Mouse (Mus musculus) neural tube, embryonic 12.5 days (tissue): Measurements from ENCODE around the gene Trim30a. TPM values are rescaled to one million over a fixed set of nuclear protein-coding genes. Genes with fewer than 3 reads are reported as not detected.
"Not testable (repeated sequence)": the region's sequence is repeated elsewhere in the genome, so short reads cannot be mapped to it uniquely, and the experiment has no call there.

ENCODE experiments used
- ATAC-seq: fragments of 200-750 bp; cut with Nextera tagmentation; 2 replicates; pipeline ENCODE4 v1.8.0; 2017; ENCODE audit warnings: low read depth, mild to moderate bottlenecking, moderate TSS enrichment, moderate library complexity; ENCODE audit not compliant: low FRiP score
- H3K27ac ChIP-seq: fragments of 300-500 bp; sonication (generic); 2 replicates; pipeline ENCODE4 v1.5.1; 2016
- H3K27me3 ChIP-seq: fragments of 300-500 bp; sonication (generic); replicated peaks from 2 replicates; pipeline ENCODE4 v1.6.1; 2016; ENCODE audit warnings: mild to moderate bottlenecking
- H3K36me3 ChIP-seq: fragments of 300-500 bp; sonication (generic); 2 replicates; pipeline ENCODE4 v1.6.1; 2016; ENCODE audit warnings: mild to moderate bottlenecking
- H3K4me1 ChIP-seq: fragments of 300-500 bp; sonication (generic); 2 replicates; pipeline ENCODE4 v1.6.1; 2016
- H3K4me2 ChIP-seq: fragments of 300-500 bp; sonication (generic); replicated peaks from 2 replicates; pipeline ENCODE4 v1.6.1; 2016; ENCODE audit warnings: mild to moderate bottlenecking
- H3K4me3 ChIP-seq: fragments of 300-500 bp; sonication (generic); 2 replicates; pipeline ENCODE4 v1.5.1; 2016
- H3K9ac ChIP-seq: fragments of 300-500 bp; sonication (generic); 2 replicates; pipeline ENCODE4 v1.6.1; 2016; ENCODE audit warnings: mild to moderate bottlenecking
- H3K9me3 ChIP-seq: fragments of 300-500 bp; sonication (generic); 2 replicates; pipeline ENCODE4 v1.6.1; 2016; ENCODE audit warnings: mild to moderate bottlenecking
- WGBS: fragments of 180-500 bp; shearing (Covaris S2); methylation state at CpG from one replicate; pipeline ENCODE4 v1.1.7; 2016; 5-methylcytosine and 5-hydroxymethylcytosine counted together
- polyA plus RNA-seq: library from polyadenylated mRNA; unstranded; fragments of >200 nt; fragmentation: Nextera tagmentation; extraction: Ambion mirVana; gene quantifications from 2 replicates; pipeline ENCODE4 v1.2.1, GENCODE M21; 2016

Gene Trim30a
- 0.77 and 0.89 TPM in 2 replicates for polyA plus RNA-seq

- H3K36me3 ChIP-seq, result no peaks in the 10 kb centered on the region
- H3K4me3 ChIP-seq, result no peak within 1 kb of the TSS
- no peak within 1 kb of the TSS for H3K4me2 ChIP-seq
- ATAC-seq, result no peak
- H3K9ac ChIP-seq, result no peak within 1 kb of the TSS
- H3K27ac ChIP-seq, result no peak within 1 kb of the TSS
- no peaks in the 10 kb centered on the region for H3K4me1 ChIP-seq
- H3K9me3 ChIP-seq, result no peaks in the 10 kb centered on the region
- 71% methylated on average over 3 of the region's 3 CpGs for WGBS
- no peaks in the 10 kb centered on the region for H3K27me3 ChIP-seq
Observed at GRCm38 (mm10) chr7:104465065-104465744, at the start of gene Trim30a. Gene Trim30a (minus strand): TSS chr7:104465193.

DNA sequence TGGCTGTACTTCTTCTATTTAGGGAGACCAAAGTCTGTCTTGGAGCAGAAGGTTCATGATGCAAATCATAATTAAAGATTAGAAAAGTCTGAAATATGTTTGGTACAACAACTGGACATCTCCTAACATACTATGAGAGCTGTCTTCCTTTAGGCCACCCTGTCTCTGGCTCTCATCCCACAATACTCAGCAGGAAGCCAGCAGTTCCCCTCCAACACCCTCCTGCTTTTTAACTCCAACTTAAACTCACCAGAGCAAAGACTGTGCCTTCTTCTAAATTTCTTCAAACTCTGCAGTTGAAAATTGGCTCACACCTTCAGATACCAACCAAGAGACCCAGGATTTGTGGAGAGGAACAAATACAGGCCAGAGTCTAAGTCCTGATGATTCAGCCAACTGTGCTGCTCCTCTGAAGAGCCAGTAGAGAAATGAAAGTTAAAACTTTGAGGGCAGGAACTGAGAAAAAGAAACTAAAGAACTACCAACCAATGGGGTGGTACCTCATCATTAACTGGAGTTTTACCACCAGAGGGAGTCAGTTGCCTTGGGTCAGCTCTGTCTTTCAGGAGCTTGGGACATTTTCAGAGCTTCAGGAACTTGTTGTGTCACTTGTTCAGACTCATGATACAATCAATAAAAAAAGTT lies 42.5 kb upstream of the Trim30a start, which contains the start of gene Trim30d:
TSS of gene Trim30d (minus strand) at position 429 of the 645 bp plus-strand sequence.
- not testable (repeated sequence) for H3K9ac ChIP-seq, H3K27ac ChIP-seq, H3K27me3 ChIP-seq, H3K36me3 ChIP-seq, H3K4me1 ChIP-seq, H3K9me3 ChIP-seq, ATAC-seq, H3K4me2 ChIP-seq, H3K4me3 ChIP-seq

DNA sequence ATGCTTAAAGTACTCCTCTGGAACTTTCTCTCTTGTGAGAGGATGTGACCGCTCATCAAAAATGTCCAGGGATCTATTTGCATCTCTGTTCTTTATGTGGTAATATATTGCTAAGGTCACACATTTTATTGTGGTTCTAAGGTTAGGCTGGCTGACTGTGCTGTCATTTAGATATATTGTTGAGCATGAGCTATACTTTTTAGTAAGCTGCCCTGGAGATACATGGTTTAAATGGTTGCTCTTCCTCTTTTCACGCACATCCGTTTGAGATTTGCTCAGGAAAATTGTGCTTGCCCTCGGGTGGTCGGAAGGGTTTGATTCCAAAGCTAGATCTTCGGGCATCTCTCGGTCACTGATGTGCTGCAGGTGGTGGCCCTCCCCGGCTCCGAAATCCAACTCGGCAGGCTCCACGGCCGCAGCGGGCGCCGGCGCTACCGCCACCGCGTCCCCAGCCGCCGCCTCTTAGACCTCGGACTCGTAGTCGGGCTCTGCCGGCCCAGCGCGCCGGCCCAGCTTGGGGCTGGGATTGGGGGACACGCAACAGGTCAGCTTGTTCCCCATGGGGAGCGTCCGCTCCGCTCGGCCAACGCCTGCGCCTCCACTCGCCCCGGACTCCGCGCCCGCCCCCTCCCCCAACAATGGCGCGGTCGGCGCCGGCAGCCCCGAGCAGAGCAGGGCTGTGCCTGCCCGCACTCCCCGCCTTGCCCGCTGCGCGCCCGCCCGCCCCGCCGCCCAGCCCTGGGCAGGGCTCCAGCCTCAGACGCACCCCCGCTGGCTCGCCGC lies 36.8 kb upstream of the Trim30a start:
- Histone ChIP-seq H3K9me3 (no peaks in the 10 kb centered on the region), H3K4me3 (peak overlapping the region; percentile 48), H3K27ac (no peak overlapping the region), H3K4me1 (no peaks in the 10 kb centered on the region), H3K36me3 (no peaks in the 10 kb centered on the region), H3K4me2 (peak overlapping the region; percentile 68), H3K9ac (peak overlapping the region; percentile 45; the same call in 1 of the 2 replicates), H3K27me3 (peaks cover 5% of the 10 kb centered on the region)
- ATAC-seq, result peak; percentile 99
- WGBS, result 2% methylated on average over 59 of the region's 59 CpGs

GRCm38 (mm10) chr7:104501186-104501585 lies 36.2 kb upstream of the Trim30a start:
- not testable (repeated sequence) for H3K4me3 ChIP-seq, ATAC-seq, H3K9ac ChIP-seq, H3K36me3 ChIP-seq, H3K27me3 ChIP-seq, H3K27ac ChIP-seq, H3K4me2 ChIP-seq, H3K4me1 ChIP-seq, H3K9me3 ChIP-seq
- WGBS, result 73% methylated on average over 6 of the region's 6 CpGs

DNA sequence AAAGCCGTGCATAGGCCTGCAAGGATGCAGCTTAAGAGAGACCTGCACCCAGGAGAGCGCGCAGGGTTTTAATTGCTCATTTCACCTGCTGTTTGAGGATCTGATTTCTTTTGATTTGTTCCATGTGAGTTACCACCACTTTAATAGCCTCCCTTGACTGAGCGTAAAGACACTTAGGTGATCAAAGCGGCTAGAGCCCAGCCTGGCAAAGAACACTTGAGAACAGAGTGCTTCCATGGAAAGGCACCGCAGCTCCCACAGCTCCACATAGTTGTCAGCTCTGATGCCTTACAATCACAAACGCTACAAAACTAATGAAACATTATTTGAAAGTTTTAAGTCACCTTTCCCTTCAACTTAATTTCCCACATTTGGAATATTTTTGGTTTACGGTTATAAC lies 34.5 kb upstream of the Trim30a start:
- H3K9me3 ChIP-seq, H3K4me1 ChIP-seq, H3K9ac ChIP-seq, H3K27me3 ChIP-seq, ATAC-seq, H3K36me3 ChIP-seq, H3K4me3 ChIP-seq, H3K27ac ChIP-seq, H3K4me2 ChIP-seq: not testable (repeated sequence)
- WGBS, result 54% methylated on average over 7 of the region's 8 CpGs

DNA sequence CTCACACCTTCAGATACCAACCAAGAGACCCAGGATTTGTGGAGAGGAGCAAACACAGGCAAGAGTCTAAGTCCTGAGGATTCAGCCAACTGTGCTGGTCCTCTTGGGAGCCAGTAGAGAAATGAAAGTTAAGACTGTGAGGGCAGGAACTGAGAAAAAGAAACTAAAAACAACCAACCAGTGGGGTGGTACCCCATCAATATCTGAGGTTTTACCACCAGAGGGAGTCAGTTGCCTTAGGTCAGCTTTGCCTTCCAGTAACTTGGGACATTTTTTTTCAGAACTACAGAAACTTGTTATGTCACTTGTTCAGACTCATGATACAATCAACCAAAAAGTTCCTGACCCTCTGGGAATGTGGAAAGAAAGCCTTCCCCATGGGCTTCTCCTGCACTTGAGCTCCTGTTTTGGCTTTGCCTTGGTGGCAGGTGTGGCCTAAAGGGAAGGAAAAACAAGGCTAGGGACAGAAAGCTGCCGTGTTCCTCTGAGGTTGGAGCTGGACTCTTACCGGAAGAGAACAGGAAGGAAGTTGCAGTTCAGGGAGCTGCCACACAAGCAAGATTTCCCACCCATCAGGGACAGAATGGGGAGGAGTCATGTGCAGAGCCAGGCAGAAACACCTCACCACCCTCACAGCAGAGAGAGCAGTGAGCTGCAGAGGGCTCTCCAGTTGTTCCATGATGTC lies 18.9 kb downstream of the Trim30a start:
- Histone ChIP-seq H3K4me3 (no peak overlapping the region), H3K9ac (no peak overlapping the region), H3K9me3 (no peaks in the 10 kb centered on the region), H3K27me3 (no peaks in the 10 kb centered on the region), H3K4me1 (no peaks in the 10 kb centered on the region), H3K4me2 (no peak overlapping the region), H3K27ac (no peak overlapping the region), H3K36me3 (no peaks in the 10 kb centered on the region)
- WGBS, result 68% methylated on average over 2 of the region's 2 CpGs
- no peak for ATAC-seq

- H3K27me3 ChIP-seq, result no peaks in the 10 kb centered on the region
- H3K36me3 ChIP-seq, result no peaks in the 10 kb centered on the region
- ATAC-seq, result no peak
- H3K4me3 ChIP-seq, result no peak overlapping the region
- no peaks in the 10 kb centered on the region for H3K9me3 ChIP-seq
- no peak overlapping the region for H3K27ac ChIP-seq
- no peak overlapping the region for H3K4me2 ChIP-seq
- H3K9ac ChIP-seq, result no peak overlapping the region
- WGBS, result 93% methylated on average over 3 of the region's 3 CpGs
- H3K4me1 ChIP-seq, result no peaks in the 10 kb centered on the region
Observed at GRCm38 (mm10) chr7:104404460-104404950, 60.5 kb downstream of the Trim30a start.

GRCm38 (mm10) chr7:104401140-104401539 lies 63.9 kb downstream of the Trim30a start:
- ATAC-seq, result no peak
- H3K27ac ChIP-seq, result no peak overlapping the region
- no peak overlapping the region for H3K4me3 ChIP-seq
- no peak overlapping the region for H3K4me2 ChIP-seq
- H3K9me3 ChIP-seq, result no peaks in the 10 kb centered on the region
- no peak overlapping the region for H3K9ac ChIP-seq
- H3K27me3 ChIP-seq, result no peaks in the 10 kb centered on the region
- H3K36me3 ChIP-seq, result no peaks in the 10 kb centered on the region
- no peaks in the 10 kb centered on the region for H3K4me1 ChIP-seq

DNA sequence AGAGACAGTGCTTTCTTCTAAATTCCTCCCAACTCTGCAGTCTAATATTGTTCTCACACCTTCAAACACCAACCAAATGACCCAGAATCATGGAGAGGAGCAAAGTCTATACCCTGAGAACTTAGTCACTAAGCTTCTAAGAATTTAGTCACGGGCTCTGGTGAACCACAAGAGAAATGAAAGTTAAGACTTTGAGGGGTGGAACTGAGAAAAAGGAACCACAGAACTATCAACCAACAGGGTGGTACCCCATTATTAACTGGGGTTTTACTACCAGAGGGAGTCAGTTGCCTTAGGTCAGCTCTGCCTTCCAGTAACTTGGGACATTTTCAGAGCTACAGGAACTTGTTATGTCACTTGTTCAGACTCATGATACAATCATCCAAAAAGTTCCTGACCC lies 64.3 kb downstream of the Trim30a start, which contains the start of gene Trim30c:
TSS of gene Trim30c (minus strand) at position 140 of the 400 bp plus-strand sequence.
- Histone ChIP-seq H3K36me3 (no peaks in the 10 kb centered on the region), H3K27me3 (no peaks in the 10 kb centered on the region), H3K4me2 (no peak within 1 kb of the TSS), H3K27ac (no peak within 1 kb of the TSS), H3K9ac (no peak within 1 kb of the TSS), H3K9me3 (no peaks in the 10 kb centered on the region), H3K4me3 (no peak within 1 kb of the TSS), H3K4me1 (no peaks in the 10 kb centered on the region)
- ATAC-seq, result no peak
- WGBS, result 91% methylated on average over 1 of the region's 1 CpGs

DNA sequence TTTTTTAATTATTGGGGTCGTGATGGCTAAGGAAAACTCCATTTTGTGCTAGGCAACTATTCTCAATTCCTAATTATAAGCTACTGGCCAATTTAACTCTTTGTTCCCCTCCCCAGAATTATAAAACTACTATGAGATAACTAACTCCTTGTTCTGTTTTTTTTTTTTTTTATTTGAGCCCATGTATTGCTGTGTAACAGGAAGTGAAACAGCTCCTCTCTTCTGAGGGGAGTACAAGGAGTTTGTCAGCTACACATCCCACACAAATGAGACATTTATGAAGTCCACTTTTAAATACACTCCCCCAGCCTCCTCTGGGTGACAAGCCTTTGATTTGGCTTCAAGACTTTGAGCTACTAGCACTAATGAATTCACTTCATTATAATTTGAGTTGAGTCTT lies 66.5 kb downstream of the Trim30a start:
- Histone ChIP-seq H3K9me3 (no peaks in the 10 kb centered on the region), H3K27me3 (no peaks in the 10 kb centered on the region), H3K27ac (no peak overlapping the region), H3K4me2 (no peak overlapping the region), H3K4me1 (no peaks in the 10 kb centered on the region), H3K36me3 (no peaks in the 10 kb centered on the region), H3K9ac (no peak overlapping the region), H3K4me3 (no peak overlapping the region)
- WGBS, result 76% methylated on average over 1 of the region's 1 CpGs
- ATAC-seq, result no peak

- Histone ChIP-seq H3K36me3 (no peaks in the 10 kb centered on the region), H3K4me3 (no peak within 1 kb of the TSS), H3K9ac (no peak within 1 kb of the TSS), H3K27ac (no peak within 1 kb of the TSS), H3K4me1 (no peaks in the 10 kb centered on the region), H3K27me3 (no peaks in the 10 kb centered on the region), H3K9me3 (no peaks in the 10 kb centered on the region), H3K4me2 (no peak within 1 kb of the TSS)
- no peak for ATAC-seq
- 64% methylated on average over 1 of the region's 1 CpGs for WGBS
Observed at GRCm38 (mm10) chr7:104369736-104370414, 95.1 kb downstream of the Trim30a start, which contains the start of gene Trim30b. Gene Trim30b (minus strand): TSS chr7:104369884.
